Mouse (Mus musculus): ENCODE results near the gene Slc7a15. TPM values are rescaled to one million over a fixed set of nuclear protein-coding genes. Genes with fewer than 3 reads are reported as not detected.

Gene Slc7a15
- polyA plus RNA-seq, 1 experiment from 2014 or later: not detected

DNA sequence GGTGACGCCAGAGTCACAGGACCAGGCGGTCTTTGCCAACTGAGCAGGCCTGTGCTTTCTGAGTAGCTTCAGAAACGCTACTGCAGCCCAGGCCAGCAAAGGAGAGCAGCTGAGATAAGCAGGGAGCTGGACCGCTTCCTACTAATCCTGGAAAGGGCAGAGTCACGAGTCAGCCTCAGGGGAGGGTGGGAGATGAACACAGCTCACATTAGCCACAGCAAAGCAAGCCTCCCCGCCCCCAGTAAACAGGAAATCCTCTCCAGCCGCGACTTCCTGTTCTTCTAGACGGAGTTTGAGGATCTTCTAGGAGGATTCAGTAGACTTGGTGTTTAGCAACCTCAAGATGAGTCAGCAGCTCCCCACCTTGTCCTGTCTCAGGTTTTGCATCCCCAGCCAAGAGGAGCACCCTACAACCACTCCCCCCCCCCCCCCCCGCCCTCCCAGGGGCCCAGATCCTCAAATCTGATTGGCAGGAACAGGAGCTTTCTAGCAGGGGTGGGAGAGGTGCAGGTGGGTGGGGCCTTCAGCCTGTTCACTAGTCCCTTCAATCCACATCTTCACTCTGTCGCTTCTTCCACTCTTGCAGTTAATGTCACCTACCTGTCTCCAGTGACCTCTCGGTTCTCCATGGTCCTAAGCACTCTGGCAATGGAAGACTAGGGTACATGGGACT is 77.4 kb downstream of the Slc7a15 start:
- H3K27ac ChIP-seq: no peak overlapping the region
- no peak overlapping the region for H3K4me2 ChIP-seq
- no peak for ATAC-seq (replicated peaks)
- no peaks in the 10 kb centered on the region for H3K27me3 ChIP-seq (replicated peaks)
- WGBS: 58% methylated on average over 12 of the region's 12 CpGs
- H3K36me3 ChIP-seq (replicated peaks): no peaks in the 10 kb centered on the region
- H3K4me3 ChIP-seq: no peak overlapping the region
- no peaks in the 10 kb centered on the region for H3K4me1 ChIP-seq
- no peak overlapping the region for H3K9ac ChIP-seq
- no peaks in the 10 kb centered on the region for H3K9me3 ChIP-seq

DNA sequence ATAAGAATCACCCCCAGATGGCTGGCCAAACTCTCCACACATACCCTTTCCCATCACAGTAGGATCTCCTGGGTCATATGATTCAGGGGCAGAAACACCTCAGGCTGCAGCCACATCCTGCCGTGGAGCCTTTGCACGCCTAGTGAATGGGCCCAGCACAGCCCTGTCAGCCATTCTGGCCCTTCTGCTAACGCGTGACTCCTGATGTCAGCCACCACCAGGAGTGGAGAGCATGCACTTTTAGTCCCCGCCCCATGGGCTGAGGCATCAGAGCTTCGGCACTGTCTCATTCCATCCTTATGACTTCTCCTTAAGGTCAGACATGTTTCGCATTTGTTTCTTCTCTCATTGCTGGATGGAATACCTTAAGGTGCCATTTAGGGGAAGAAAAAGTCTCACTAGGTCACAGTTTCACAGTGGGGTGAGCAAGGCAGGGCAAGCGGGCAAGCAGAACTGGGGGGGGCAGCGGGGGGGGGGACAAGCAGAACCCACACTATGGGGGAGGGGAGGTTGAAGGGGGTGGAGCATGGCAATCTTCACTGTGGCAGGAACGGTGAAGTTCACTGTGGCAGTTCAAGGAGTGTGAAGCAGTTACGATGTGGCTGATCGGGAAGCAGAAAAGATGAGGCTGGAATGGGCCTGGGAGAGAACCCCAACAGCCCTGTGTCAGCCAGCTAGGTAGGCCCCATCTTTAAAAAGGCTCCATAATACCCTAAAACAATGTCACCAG is 79.3 kb downstream of the Slc7a15 start:
- Histone ChIP-seq H3K9me3 (no peaks in the 10 kb centered on the region), H3K27me3 (replicated peaks) (no peaks in the 10 kb centered on the region), H3K27ac (no peak overlapping the region), H3K4me2 (no peak overlapping the region), H3K4me1 (no peaks in the 10 kb centered on the region), H3K4me3 (no peak overlapping the region), H3K9ac (no peak overlapping the region), H3K36me3 (replicated peaks) (no peaks in the 10 kb centered on the region)
- no peak for ATAC-seq (replicated peaks)
- WGBS: 68% methylated on average over 12 of the region's 12 CpGs

DNA sequence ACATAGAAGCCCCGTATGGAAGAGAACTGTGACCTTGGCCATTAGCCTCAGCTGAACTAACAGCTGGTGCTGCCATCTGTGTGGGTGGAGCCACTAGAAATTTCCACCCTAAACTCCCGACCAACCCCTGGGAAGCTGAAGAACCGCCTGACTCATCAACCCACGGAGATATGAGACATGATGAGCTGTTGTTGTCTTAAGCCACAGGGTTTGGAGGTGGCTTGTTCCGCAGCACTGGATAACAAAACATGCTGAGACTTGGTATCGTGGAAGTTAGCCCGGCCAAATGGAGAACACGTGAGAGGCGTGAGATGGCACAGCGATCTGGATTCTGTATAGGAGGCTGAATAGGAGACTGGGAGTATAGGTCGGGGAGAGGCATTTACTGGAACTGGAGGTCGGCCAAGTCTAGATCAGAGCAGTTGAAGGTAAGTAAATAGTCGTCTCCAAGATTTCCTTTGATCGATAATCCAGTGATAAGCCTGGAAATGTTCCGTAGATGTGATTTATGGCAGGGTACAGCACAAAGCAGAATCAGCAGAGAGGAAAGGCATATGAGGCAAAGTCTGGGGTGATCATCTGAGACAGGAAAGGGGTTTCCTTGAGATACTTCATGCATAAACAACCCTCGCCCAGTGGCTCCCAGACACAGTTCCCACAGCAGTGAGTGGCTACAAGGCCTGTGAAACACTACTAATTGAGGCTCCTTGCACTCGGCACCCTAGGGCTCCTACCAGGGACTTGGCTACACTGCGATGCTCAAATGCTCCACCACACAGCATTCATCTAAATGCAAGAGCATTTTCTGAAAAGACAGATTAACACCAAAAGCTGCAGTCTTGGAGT is 87.6 kb downstream of the Slc7a15 start:
- no peak for ATAC-seq (replicated peaks)
- Histone ChIP-seq H3K4me2 (no peak overlapping the region), H3K9ac (no peak overlapping the region), H3K9me3 (no peaks in the 10 kb centered on the region), H3K27ac (no peak overlapping the region), H3K36me3 (replicated peaks) (no peaks in the 10 kb centered on the region), H3K4me1 (no peaks in the 10 kb centered on the region), H3K27me3 (replicated peaks) (no peaks in the 10 kb centered on the region), H3K4me3 (no peak overlapping the region)
- WGBS: 74% methylated on average over 18 of the region's 18 CpGs

DNA sequence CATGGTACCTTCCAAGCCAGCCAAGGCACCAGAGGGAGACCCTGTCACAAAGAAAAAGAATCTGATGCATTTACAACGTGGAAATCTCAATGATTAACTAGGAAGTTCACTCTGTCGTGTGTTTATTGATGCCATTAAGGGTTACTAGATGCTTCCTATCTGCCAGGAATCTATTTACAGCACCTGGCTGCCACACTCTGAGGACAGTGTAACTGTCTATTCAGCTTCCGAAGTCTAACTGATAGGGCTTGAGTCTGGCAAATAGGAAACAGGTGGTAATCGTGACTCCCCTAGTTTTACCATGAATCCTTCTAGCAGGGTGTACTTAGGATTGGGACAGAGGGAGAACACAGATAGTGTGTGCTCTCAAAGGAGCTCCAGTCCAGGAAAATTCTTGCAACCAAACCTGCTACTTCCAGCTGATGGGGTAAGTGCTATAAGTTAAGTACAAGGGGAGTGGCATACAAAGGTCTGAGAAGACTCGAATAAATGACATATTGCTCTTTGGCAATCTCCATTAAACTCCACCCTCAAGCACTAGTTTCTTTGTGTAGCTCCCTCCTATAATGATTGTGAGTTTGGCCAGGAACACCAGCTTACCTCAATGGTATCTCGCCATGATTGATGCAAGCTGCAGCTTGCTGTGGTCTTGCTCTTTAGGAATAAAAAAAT is 88.4 kb downstream of the Slc7a15 start:
- Histone ChIP-seq H3K36me3 (replicated peaks) (no peaks in the 10 kb centered on the region), H3K27me3 (replicated peaks) (no peaks in the 10 kb centered on the region), H3K27ac (no peak overlapping the region), H3K9me3 (no peaks in the 10 kb centered on the region), H3K4me1 (no peaks in the 10 kb centered on the region), H3K9ac (no peak overlapping the region), H3K4me3 (no peak overlapping the region), H3K4me2 (no peak overlapping the region)
- WGBS: 83% methylated on average over 6 of the region's 6 CpGs
- ATAC-seq (replicated peaks): no peak

DNA sequence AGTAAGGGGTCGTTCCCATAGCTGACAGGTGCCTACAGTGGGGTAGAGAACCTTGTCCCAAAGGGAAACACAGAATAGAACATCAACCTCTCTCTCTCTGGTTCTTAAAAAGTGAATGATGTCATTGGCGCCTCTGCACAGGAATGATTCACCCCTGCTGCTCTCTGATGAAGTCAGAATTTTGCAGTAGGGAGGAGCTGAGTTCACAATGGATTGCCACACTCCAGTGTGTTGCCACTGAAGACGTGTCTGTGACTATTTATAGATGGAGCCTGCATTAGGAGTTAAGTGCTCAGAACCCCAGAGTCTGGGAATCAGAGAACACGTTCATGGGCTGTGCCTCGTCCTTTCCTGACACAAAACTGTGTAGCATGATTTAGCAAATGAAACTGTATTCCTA is 89.2 kb downstream of the Slc7a15 start:
- Histone ChIP-seq H3K27ac (no peak overlapping the region), H3K36me3 (replicated peaks) (no peaks in the 10 kb centered on the region), H3K9ac (no peak overlapping the region), H3K27me3 (replicated peaks) (no peaks in the 10 kb centered on the region), H3K4me2 (no peak overlapping the region), H3K9me3 (no peaks in the 10 kb centered on the region), H3K4me3 (no peak overlapping the region), H3K4me1 (no peaks in the 10 kb centered on the region)
- WGBS: 77% methylated on average over 5 of the region's 5 CpGs
- no peak for ATAC-seq (replicated peaks)

DNA sequence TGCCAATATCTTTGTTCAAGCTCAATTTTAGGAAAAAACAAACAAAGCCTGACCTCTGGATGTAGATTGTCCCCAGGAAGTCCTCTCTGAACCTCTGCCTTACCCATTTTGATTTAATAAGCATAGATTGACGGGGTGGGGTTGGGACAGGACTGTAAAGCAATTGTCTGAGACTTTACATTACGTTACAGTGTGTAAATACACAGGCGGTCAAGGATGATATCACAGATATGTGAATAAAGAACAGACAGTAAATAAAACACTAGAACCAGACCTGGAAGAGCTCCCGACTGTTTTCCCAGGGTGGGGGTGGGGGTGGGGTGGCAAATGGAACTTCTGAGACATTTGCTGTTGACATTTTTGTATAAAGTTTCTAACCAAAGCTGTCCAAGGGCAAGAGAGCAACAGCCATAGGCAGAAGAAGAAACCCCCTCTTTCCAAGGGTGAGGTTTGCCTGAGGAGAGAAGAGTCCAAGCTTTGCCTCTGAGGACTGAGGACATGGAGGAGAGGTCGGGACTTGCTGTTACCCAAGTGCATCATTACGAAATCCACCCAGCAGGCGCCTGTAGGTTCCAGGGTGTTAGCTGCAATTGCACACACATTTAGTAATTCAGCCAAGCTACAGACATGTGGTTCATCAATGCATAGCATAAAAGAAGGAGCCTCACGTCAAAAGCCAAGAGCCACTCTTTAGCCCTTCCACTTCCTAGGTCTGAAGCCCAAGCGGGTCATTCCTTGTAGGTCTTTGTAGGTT is 91.7 kb downstream of the Slc7a15 start:
- no peak for ATAC-seq (replicated peaks)

DNA sequence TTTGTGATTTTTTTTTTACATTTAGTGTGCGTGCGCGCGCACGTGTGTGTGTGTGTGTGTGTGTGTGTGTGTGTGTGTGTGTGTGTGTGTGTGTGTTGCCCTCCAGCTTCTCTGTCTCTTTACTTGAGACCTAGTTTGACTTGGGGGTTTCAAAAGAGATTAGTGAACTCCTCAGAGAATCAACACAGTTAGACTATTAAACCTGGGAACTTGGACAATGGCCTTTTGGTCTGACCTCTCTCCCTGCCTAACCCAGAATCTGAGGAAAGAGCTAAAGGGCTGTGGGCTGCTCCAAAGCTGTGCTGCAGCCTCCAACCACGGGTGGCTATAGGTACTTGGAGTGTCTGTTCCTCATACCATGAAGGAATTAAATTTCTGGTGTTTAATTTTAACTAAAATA is 94.7 kb downstream of the Slc7a15 start:
- no peak for ATAC-seq (replicated peaks)
- H3K4me2 ChIP-seq: no peak overlapping the region
- H3K4me3 ChIP-seq: no peak overlapping the region
- no peaks in the 10 kb centered on the region for H3K27me3 ChIP-seq (replicated peaks)
- WGBS: 84% methylated on average over 6 of the region's 6 CpGs
- H3K36me3 ChIP-seq (replicated peaks): no peaks in the 10 kb centered on the region
- H3K4me1 ChIP-seq: peaks cover 13% of the 10 kb centered on the region
- no peaks in the 10 kb centered on the region for H3K9me3 ChIP-seq
- no peak overlapping the region for H3K9ac ChIP-seq
- no peak overlapping the region for H3K27ac ChIP-seq

More for the DNA sequence above, 91.7 kb downstream of the Slc7a15 start:
- Histone ChIP-seq H3K4me2 (no peak overlapping the region), H3K9me3 (no peaks in the 10 kb centered on the region), H3K4me1 (no peaks in the 10 kb centered on the region), H3K27ac (no peak overlapping the region), H3K9ac (no peak overlapping the region), H3K4me3 (no peak overlapping the region), H3K36me3 (replicated peaks) (no peaks in the 10 kb centered on the region), H3K27me3 (replicated peaks) (no peaks in the 10 kb centered on the region)
- 81% methylated on average over 9 of the region's 9 CpGs for WGBS

DNA sequence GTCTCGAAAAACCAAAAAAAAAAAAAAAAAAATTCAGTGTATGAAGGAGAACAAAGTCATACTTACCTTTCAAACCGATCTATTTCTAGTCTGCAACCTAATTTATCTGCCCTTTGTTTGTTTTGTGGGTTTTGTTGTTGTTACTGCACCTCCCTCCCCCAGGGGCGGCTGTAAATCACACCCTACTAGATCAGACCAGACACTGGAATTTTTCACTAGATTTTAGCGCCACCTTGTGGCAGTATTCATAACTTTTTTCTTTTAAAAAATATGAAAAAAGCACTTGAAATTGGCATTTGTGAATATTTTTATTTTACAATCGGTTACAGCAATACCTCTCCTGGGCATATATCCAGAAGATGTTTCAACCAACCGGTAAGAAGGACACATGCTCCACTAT is 96.3 kb downstream of the Slc7a15 start:
- no peak overlapping the region for H3K27ac ChIP-seq
- H3K4me2 ChIP-seq: no peak overlapping the region
- ATAC-seq (replicated peaks): no peak
- H3K27me3 ChIP-seq (replicated peaks): no peaks in the 10 kb centered on the region
- no peaks in the 10 kb centered on the region for H3K9me3 ChIP-seq
- no peaks in the 10 kb centered on the region for H3K36me3 ChIP-seq (replicated peaks)
- H3K4me3 ChIP-seq: no peak overlapping the region
- peaks cover 13% of the 10 kb centered on the region for H3K4me1 ChIP-seq
- no peak overlapping the region for H3K9ac ChIP-seq
- WGBS: 15% methylated on average over 6 of the region's 6 CpGs

DNA sequence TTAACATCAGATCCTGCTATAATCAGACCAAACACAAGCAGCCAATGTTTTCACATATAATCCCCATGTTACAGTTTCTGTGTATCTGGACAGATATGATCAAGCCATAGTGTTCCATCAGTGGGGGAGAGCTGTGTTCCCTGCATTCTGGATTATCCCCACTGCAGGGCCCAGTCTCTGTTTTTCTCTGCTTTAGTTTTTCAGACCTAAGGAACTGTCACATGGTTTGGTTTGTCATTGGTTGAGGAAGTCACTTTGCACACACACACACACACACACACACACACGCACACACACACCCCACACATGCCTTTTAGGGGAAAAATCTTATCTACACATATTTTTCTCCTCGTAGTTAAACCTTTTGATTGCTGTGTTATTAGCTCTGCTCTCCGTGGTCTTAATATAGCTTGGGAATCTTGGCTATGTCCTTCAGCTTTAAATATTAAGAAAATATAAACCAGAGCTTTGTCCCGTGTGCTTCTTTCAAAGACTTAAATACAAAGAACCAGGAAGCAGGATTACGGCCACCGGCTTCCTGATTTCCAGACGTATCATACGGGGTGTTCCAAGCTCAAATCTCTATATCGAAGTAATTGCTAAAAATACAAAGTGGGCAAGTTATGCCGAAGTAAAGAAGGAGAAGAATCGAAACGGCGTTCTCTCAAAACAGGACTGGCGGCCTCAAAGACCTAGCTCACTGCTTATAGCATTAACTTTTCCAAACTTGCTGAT is 97.1 kb downstream of the Slc7a15 start:
- ATAC-seq (replicated peaks): no peak
- Histone ChIP-seq H3K27me3 (replicated peaks) (no peaks in the 10 kb centered on the region), H3K4me3 (no peak overlapping the region), H3K9me3 (no peaks in the 10 kb centered on the region), H3K36me3 (replicated peaks) (no peaks in the 10 kb centered on the region), H3K4me2 (no peak overlapping the region), H3K4me1 (peaks cover 20% of the 10 kb centered on the region), H3K9ac (no peak overlapping the region), H3K27ac (no peak overlapping the region)
- WGBS: 87% methylated on average over 14 of the region's 14 CpGs

DNA sequence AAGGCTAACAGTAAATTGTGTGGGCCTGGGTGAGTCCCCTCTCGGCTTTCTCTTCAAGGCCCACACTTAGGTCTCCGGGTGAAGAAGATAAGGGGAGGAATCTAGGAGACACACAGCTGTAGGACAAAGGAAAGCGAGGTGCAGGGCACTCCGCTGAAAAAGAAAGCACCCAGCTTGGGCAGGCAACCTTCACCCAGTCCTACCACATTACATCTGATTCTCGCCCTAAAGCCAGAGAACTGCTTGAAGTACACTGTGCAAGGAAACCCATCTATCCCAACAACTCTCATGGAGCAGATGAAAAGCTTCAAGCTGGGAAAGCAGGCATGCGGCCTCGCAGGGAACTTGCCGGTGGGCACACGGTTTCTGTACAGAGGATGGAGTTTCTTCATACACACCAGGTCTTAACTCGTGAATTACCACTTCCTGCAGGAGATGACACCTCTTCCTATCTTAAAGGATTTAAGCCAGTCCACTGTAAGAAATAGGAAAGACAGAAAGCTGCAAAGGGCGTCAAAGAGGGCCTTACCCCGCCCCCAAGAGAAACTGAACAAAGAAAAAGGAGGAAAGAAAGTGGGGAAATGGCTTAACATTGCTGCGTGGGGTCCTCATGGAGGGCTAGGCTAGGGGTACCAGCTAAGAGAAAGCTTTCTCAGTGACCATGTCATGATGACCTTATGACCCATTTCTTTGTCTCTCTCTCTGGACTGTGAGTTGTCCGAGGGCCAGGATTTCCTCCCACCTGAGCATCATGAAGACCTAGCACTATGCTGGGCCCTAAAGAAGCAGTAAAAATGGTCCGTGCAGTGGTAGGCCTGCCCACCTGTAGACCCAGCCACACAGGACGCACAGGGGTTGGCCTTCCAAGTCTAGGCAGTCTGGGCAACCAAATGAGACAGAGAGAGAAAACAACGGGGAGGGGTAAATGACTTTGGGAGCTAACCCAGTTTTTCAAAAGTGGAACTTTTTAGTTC is 98.0 kb downstream of the Slc7a15 start:
- H3K4me1 ChIP-seq: peaks cover 28% of the 10 kb centered on the region
- peak overlapping the region; percentile 57 for H3K9ac ChIP-seq
- H3K9me3 ChIP-seq: no peaks in the 10 kb centered on the region
- H3K27ac ChIP-seq: peak overlapping the region; percentile 100
- ATAC-seq (replicated peaks): peak; percentile 3
- no peaks in the 10 kb centered on the region for H3K36me3 ChIP-seq (replicated peaks)
- WGBS: 39% methylated on average over 17 of the region's 17 CpGs
- H3K27me3 ChIP-seq (replicated peaks): no peaks in the 10 kb centered on the region
- H3K4me2 ChIP-seq: peak overlapping the region; percentile 58
- H3K4me3 ChIP-seq: peak overlapping the region; percentile 84
